Mouse (Mus musculus) testis, postnatal 10 days (tissue): ENCODE results near the gene Pacsin3.

ENCODE experiments used
- DNase-seq: peaks from one replicate; pipeline ENCODE4 v3.0.0; 2021; ENCODE audit warnings: low spot score

The Pacsin3 gene

GRCm38 (mm10) chr2:91305926-91306325 lies 50.2 kb downstream of the Pacsin3 start:
- no peak for DNase-seq

GRCm38 (mm10) chr2:91306589-91306988 lies 50.8 kb downstream of the Pacsin3 start:
- DNase-seq, result no peak

- no peak for DNase-seq
Observed at GRCm38 (mm10) chr2:91308680-91309079, 52.9 kb downstream of the Pacsin3 start.

- DNase-seq, result no peak
Observed at GRCm38 (mm10) chr2:91309546-91309945, 53.8 kb downstream of the Pacsin3 start.

- DNase-seq, result peak; percentile 50
Observed at GRCm38 (mm10) chr2:91312578-91313311, 57.0 kb downstream of the Pacsin3 start.

GRCm38 (mm10) chr2:91314184-91314583 lies 58.4 kb downstream of the Pacsin3 start:
- DNase-seq, result no peak
